Mouse (Mus musculus): ENCODE measurements at regions not wholly inside any gene's neighbourhood (a gene's known extent, or its start where the extent isn't known, plus 50 kb on each side); places are given as distances from the start of the nearest gene placed in this dataset.

DNA sequence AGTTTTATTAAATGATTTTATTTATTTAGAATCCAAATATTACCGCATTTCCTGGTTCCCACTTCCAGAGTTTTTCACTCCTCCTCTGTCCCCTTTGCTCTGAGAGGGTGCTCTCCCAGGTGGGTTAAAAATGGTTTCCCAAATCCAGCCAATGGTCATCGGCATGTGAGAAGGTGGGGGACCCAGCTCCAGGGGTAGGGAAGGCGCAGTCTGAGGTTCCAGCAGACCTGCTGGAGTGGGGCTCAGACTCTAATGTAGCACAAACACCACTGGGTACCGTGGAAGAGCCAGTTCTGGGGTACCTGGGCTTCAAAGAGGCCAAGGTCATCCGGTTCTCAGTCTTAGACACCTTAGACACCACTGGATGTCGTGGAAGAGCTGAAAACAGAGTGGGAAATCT, 875.6 kb downstream of the Fscb start:
- Histone ChIP-seq H3K4me1 (ENCODE audit: control insufficient read depth, insufficient read depth, low read length) (no peaks in the 10 kb centered on the region), H3K27me3 (ENCODE audit: control insufficient read depth, insufficient read depth, low read length) (no peaks in the 10 kb centered on the region), H3K36me3 (ENCODE audit: control insufficient read depth, insufficient read depth, low read length) (no peaks in the 10 kb centered on the region), H3K79me2 (replicated peaks; ENCODE audit: control insufficient read depth, insufficient read depth, low read length) (no peaks in the 10 kb centered on the region), H3K9ac (ENCODE audit: low read depth, low read length) (no peak overlapping the region), H3K4me3 (no peak overlapping the region), H3K27ac (no peak overlapping the region)
- TF ChIP-seq EP300 (IDR thresholded peaks at IDR 0.05; ENCODE audit: insufficient read depth, low read depth, low read length) = no peak
- TF ChIP-seq CTCF (IDR thresholded peaks at IDR 0.05) = no peak
- TF ChIP-seq POLR2A (IDR thresholded peaks at IDR 0.05; ENCODE audit: insufficient read depth, low read depth, low read length) = no peak
- intact Hi-C loops (cut with DNase I) = no loop called here
- DNase-seq = no peak
- WGBS = 67% methylated on average over 6 of the region's 6 CpGs

DNA sequence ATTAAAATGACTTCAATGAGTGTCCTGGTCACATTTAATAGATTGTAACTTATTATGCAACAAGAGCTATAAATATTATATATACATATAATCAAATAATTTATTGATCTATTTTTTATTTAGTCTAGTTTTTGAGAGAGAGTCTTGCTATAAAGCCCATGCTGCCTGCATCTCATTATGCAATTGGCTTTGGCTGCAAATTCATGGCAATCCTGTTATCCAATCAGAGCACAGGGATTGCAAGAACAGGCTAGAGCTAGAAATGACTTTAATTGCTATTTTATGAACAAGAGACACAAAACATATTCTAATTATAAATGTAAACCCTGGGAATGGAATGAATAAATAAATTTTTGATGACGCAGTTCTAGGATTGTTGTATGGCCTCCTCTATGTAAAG, 919.8 kb downstream of the Fscb start:
- H3K4me1 ChIP-seq (ENCODE audit: control insufficient read depth, insufficient read depth, low read length) = no peaks in the 10 kb centered on the region
- DNase-seq = no peak
- TF ChIP-seq EP300 (IDR thresholded peaks at IDR 0.05; ENCODE audit: insufficient read depth, low read depth, low read length) (no peak), CTCF (IDR thresholded peaks at IDR 0.05) (no peak), POLR2A (IDR thresholded peaks at IDR 0.05; ENCODE audit: insufficient read depth, low read depth, low read length) (no peak)
- no peaks in the 10 kb centered on the region for H3K79me2 ChIP-seq (replicated peaks; ENCODE audit: control insufficient read depth, insufficient read depth, low read length)
- H3K36me3 ChIP-seq (ENCODE audit: control insufficient read depth, insufficient read depth, low read length) = no peaks in the 10 kb centered on the region
- no peaks in the 10 kb centered on the region for H3K27me3 ChIP-seq (ENCODE audit: control insufficient read depth, insufficient read depth, low read length)
- H3K4me3 ChIP-seq = no peak overlapping the region
- intact Hi-C loops (cut with DNase I) = no loop called here
- 90% methylated on average over 1 of the region's 1 CpGs for WGBS
- no peak overlapping the region for H3K9ac ChIP-seq (ENCODE audit: low read depth, low read length)
- no peak overlapping the region for H3K27ac ChIP-seq

DNA sequence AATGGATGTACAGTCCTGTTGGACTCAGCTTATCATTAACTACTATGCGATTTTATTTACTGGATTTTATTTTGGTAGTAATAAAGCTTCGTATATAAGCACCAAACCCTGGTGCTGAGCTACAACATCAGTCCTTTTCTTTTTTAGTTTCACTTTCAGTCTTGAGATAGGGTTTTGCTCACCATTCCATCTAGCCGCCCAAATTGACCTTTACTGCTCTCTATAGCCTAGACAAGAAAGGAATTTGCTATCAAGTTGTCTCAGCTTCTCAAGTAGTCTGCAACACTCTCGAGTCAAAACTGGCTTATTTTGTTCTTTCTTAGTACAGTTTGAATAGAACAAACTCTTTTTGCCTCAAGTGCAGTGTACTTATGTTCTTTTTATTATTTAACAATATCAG, 921.7 kb downstream of the Fscb start:
- Histone ChIP-seq H3K36me3 (ENCODE audit: control insufficient read depth, insufficient read depth, low read length) (no peaks in the 10 kb centered on the region), H3K79me2 (replicated peaks; ENCODE audit: control insufficient read depth, insufficient read depth, low read length) (no peaks in the 10 kb centered on the region), H3K27me3 (ENCODE audit: control insufficient read depth, insufficient read depth, low read length) (no peaks in the 10 kb centered on the region), H3K27ac (no peak overlapping the region), H3K9ac (ENCODE audit: low read depth, low read length) (no peak overlapping the region), H3K4me3 (0 out of 2 replicates have a peak overlapping the region, but pooled peaks have one; percentile 12), H3K4me1 (ENCODE audit: control insufficient read depth, insufficient read depth, low read length) (no peaks in the 10 kb centered on the region)
- intact Hi-C loops (cut with DNase I) = no loop called here
- 29% methylated on average over 4 of the region's 4 CpGs for WGBS
- no peak for DNase-seq
- TF ChIP-seq POLR2A (IDR thresholded peaks at IDR 0.05; ENCODE audit: insufficient read depth, low read depth, low read length) (no peak), CTCF (IDR thresholded peaks at IDR 0.05) (no peak), EP300 (IDR thresholded peaks at IDR 0.05; ENCODE audit: insufficient read depth, low read depth, low read length) (no peak)

DNA sequence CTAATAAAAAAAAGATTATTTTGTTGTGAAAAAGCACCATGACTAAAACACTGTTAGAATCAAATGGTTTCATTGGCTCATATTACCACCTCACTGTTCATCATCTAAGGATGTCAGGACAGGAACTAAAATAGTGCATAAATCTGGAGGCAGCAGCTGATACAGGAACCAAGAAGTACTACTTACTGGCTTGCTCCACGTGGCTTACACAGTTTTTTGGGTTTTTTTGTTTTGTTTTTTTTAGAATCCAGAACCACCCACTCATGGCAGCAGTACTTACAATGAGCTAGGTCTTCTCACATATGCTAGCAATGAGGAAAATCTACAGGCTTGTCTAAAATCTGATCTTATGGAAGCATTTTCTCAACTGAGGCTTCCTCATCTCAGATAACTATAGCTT, 940.4 kb downstream of the Fscb start:
- no peaks in the 10 kb centered on the region for H3K4me1 ChIP-seq (ENCODE audit: control insufficient read depth, insufficient read depth, low read length)
- H3K27ac ChIP-seq = no peak overlapping the region
- H3K27me3 ChIP-seq (ENCODE audit: control insufficient read depth, insufficient read depth, low read length) = no peaks in the 10 kb centered on the region
- no peaks in the 10 kb centered on the region for H3K79me2 ChIP-seq (replicated peaks; ENCODE audit: control insufficient read depth, insufficient read depth, low read length)
- no peak for DNase-seq
- 24% methylated on average over 1 of the region's 1 CpGs for WGBS
- H3K4me3 ChIP-seq = no peak overlapping the region
- intact Hi-C loops (cut with DNase I) = no loop called here
- TF ChIP-seq POLR2A (IDR thresholded peaks at IDR 0.05; ENCODE audit: insufficient read depth, low read depth, low read length) (no peak), CTCF (IDR thresholded peaks at IDR 0.05) (no peak), EP300 (IDR thresholded peaks at IDR 0.05; ENCODE audit: insufficient read depth, low read depth, low read length) (no peak)
- H3K36me3 ChIP-seq (ENCODE audit: control insufficient read depth, insufficient read depth, low read length) = no peaks in the 10 kb centered on the region
- H3K9ac ChIP-seq (ENCODE audit: low read depth, low read length) = no peak overlapping the region

DNA sequence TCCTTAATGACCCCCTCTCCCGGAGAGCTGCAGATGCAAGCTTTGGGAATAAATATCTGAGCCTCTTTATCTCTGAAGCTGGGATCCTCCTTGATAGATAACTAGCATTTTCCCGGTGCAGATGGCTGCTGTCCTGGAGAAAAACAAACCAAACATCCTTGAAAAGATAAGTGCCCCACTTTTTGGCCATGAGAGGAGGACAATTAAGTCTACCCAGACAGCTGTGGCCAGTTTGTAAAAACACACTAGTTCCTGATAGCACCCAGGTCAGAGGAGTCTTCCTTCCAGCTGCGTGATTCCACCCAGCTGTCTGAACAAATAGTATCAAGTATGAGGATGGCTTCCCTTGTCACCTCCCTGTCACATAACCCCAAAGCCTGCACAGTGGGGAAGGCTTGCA, 970.7 kb downstream of the Fscb start:
- no peaks in the 10 kb centered on the region for H3K27me3 ChIP-seq (ENCODE audit: control insufficient read depth, insufficient read depth, low read length)
- no peaks in the 10 kb centered on the region for H3K36me3 ChIP-seq (ENCODE audit: control insufficient read depth, insufficient read depth, low read length)
- intact Hi-C loops (cut with DNase I) = no loop called here
- H3K27ac ChIP-seq = no peak overlapping the region
- no peak for DNase-seq
- TF ChIP-seq EP300 (IDR thresholded peaks at IDR 0.05; ENCODE audit: insufficient read depth, low read depth, low read length) (no peak), CTCF (IDR thresholded peaks at IDR 0.05) (no peak), POLR2A (IDR thresholded peaks at IDR 0.05; ENCODE audit: insufficient read depth, low read depth, low read length) (no peak)
- H3K4me1 ChIP-seq (ENCODE audit: control insufficient read depth, insufficient read depth, low read length) = no peaks in the 10 kb centered on the region
- H3K9ac ChIP-seq (ENCODE audit: low read depth, low read length) = no peak overlapping the region
- no peaks in the 10 kb centered on the region for H3K79me2 ChIP-seq (replicated peaks; ENCODE audit: control insufficient read depth, insufficient read depth, low read length)
- WGBS = 17% methylated on average over 3 of the region's 3 CpGs
- H3K4me3 ChIP-seq = no peak overlapping the region

DNA sequence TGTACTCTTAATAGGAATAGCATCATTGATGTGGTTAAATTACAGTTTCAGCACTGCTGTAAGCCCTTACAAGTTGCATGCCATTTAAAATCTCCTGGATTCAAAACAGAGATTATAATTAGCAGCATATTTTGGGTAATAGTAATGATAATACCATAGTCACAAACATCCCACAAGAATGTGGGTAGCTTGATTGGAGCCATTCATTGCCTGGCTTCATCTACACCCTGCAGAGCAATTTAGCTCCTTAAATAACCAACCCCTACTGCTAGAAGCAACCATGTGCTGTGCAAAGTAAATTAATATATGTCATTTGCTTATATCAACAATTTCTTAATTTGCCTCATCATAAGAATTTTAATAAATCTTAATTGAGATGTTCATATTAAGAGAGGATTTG, 984.1 kb downstream of the Fscb start:
- H3K27me3 ChIP-seq (ENCODE audit: control insufficient read depth, insufficient read depth, low read length) = no peaks in the 10 kb centered on the region
- intact Hi-C loops (cut with DNase I) = no loop called here
- H3K4me3 ChIP-seq = no peak overlapping the region
- no peaks in the 10 kb centered on the region for H3K4me1 ChIP-seq (ENCODE audit: control insufficient read depth, insufficient read depth, low read length)
- no peaks in the 10 kb centered on the region for H3K36me3 ChIP-seq (ENCODE audit: control insufficient read depth, insufficient read depth, low read length)
- no peaks in the 10 kb centered on the region for H3K79me2 ChIP-seq (replicated peaks; ENCODE audit: control insufficient read depth, insufficient read depth, low read length)
- H3K27ac ChIP-seq = no peak overlapping the region
- DNase-seq = no peak
- H3K9ac ChIP-seq (ENCODE audit: low read depth, low read length) = no peak overlapping the region
- no peak for TF ChIP-seq CTCF (IDR thresholded peaks at IDR 0.05)
- TF ChIP-seq POLR2A (IDR thresholded peaks at IDR 0.05; ENCODE audit: insufficient read depth, low read depth, low read length) = no peak
- TF ChIP-seq EP300 (IDR thresholded peaks at IDR 0.05; ENCODE audit: insufficient read depth, low read depth, low read length) = no peak

Measured in heart, adult 2 months (tissue).